Mouse (Mus musculus) activated CD4-positive, CD25-positive, alpha-beta regulatory T cell, adult 4 months (primary cell): ENCODE measurements around the gene Banf2. TPM values are rescaled to one million over a fixed set of nuclear protein-coding genes. Genes with fewer than 3 reads are reported as not detected.

Experiments used
- ATAC-seq: one replicate; pipeline ENCODE4 v1.8.0; 2017
- polyA plus RNA-seq, 2 experiments: library from polyadenylated mRNA; unstranded; fragments of 100-300 nt; shearing (Covaris generic); gene quantifications; one replicate each; pipeline ENCODE4 v1.2.1; 2017

The Banf2 gene
- polyA plus RNA-seq, 2 experiments from 2014 or later = not detected

GRCm38 (mm10) chr2:144107810-144108209 lies 75.0 kb downstream of the Banf2 start:
- no peak for ATAC-seq

DNA sequence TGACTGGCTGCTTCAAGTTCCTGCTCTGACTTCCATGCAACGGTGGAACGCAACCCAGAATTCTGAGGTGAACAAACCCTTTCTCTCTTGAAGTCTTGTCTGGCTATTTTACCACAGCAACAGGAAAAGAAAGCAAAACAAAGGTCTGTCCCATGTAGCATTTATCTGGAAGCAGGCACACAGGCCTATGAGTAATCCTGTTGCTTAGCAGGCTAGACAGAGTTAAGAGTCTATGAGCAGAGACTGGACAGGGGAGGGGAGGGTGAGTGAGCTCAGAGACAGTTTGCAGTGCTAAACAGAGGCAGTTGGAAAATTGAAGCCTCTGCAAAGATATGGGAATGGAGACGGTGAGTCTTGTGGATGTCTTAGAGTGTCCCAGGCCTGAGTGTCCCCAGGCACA lies 75.5 kb downstream of the Banf2 start:
- no peak for ATAC-seq

- no peak for ATAC-seq
These were observed 79.1 kb downstream of the Banf2 start for GRCm38 (mm10) chr2:144111966-144112365.

GRCm38 (mm10) chr2:144112666-144113065 lies 79.8 kb downstream of the Banf2 start:
- no peak for ATAC-seq

- no peak for ATAC-seq
These were observed 85.2 kb downstream of the Banf2 start for GRCm38 (mm10) chr2:144118061-144118460.

DNA sequence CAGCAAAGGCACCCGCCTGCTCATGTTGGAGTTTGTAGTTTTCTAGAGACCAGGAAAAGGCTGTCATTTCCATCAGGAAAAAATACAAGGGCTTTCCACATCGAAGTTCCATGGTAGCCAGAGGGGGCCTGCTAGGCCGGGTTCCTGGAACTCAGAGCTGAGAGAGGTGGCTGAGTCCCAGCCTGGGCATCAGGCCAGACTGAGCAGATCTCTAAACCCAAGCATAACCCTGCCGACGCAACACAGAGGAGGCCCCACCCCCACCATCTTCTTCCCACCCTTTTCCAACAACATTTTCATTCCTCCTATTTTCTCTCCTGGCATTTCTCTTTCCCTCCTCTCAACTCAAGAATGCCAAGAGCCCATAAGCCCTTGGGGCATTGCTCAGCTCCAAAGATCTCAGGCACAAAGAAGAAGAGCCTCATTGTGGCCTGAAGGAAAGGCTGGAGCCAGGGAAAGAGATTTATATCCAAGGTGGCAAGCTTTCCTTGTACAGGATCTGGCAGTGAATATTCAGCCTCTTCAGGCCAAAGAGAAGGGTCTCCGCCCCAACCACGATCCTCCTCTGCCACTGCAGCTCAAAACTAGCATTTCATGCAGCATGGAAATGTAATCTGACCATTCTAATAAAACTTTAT lies 87.4 kb downstream of the Banf2 start:
- no peak for ATAC-seq

DNA sequence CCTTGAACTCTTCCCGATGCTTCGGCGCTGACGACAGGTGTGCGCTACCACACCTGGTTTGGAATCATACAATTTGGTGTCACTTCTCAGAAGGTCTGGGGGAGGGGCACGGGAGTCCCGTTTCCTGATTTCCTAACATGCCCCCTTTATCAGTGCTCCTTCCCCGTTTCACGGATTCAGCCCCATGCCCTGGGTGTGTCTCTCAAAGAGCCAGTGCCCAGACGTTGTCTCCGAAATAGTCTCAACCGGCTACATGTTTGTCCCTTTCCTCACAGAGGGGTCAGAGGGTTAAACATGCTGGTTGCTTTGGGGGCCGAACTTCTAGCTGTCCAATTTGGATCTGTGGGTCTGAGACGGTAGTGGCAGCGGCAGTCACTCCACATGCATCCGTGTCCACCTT lies 89.2 kb downstream of the Banf2 start:
- ATAC-seq = no peak

Other genes starting within 250 kb of the Banf2 start
- gene Bfsp1, start 169.9 kb upstream of the Banf2 start, polyA plus RNA-seq = under 1 TPM in 1 of 2 experiments, not detected in 1; 0.30 TPM
- 10 to 100 TPM; 39.0 to 42.5 TPM for gene Dstn, start 117.7 kb upstream of the Banf2 start, polyA plus RNA-seq
- gene Rrbp1, start 21.8 kb upstream of the Banf2 start, polyA plus RNA-seq = 10 to 100 TPM; 34.6 to 36.9 TPM
- 10 to 100 TPM in 1 of 2 experiments, 1 to 10 TPM in 1; 6.4 to 11.9 TPM for gene Mgme1, start 237.6 kb downstream of the Banf2 start, polyA plus RNA-seq
- 100 to 1,000 TPM in 1 of 2 experiments, 10 to 100 TPM in 1; 85.8 to 119 TPM for gene Snx5, start 237.8 kb downstream of the Banf2 start, polyA plus RNA-seq